In genomic region chr15:101772080-101772710, GRCm38 (mm10) we compare ENCODE assay signal across 8 mouse cellular contexts. TPM values are rescaled to one million over a fixed set of nuclear protein-coding genes. Genes with fewer than 3 reads are reported as not detected.
A peak's percentile ranks its signal among the peaks of the same experiment; 100 is the strongest.
DNase-seq lines count a peak whose midpoint lies in the region; ATAC-seq and TF ChIP-seq lines count a peak whose summit lies in the region.

No protein-coding gene starts in this region.

- peak; percentile 25; the same call in 1 of the 2 replicates for TF ChIP-seq CTCF in small intestine, adult 2 months (IDR thresholded peaks at IDR 0.05; ENCODE audit: extremely low read depth, insufficient read length, insufficient replicate concordance, low read depth, low read length)

- no peak for TF ChIP-seq POLR2A in small intestine, adult 2 months (IDR thresholded peaks at IDR 0.05; ENCODE audit: low read depth, low read length)

- DNase-seq in forebrain, embryonic 10.5 days (ENCODE audit: extremely low spot score, low spot score) = peak; percentile 15
- DNase-seq in midbrain, embryonic 10.5 days (ENCODE audit: low spot score) = peak; percentile 22
- peak; percentile 9 to 54 for DNase-seq in kidney, postnatal 36 days
- DNase-seq in spleen, adult 12 weeks (ENCODE audit: low spot score) = no peak

- no peak overlapping the region for H3K4me3 ChIP-seq in forebrain, embryonic 10.5 days
- no peak overlapping the region for H3K4me3 ChIP-seq in forebrain, embryonic 12.5 days (replicated peaks)
- no peak overlapping the region for H3K4me3 ChIP-seq in midbrain, embryonic 10.5 days
- no peak overlapping the region for H3K4me3 ChIP-seq in midbrain, embryonic 16.5 days (ENCODE audit: low read depth, low read length)
- no peak overlapping the region for H3K4me3 ChIP-seq in embryonic facial prominence, embryonic 12.5 days
- no peak overlapping the region for H3K4me3 ChIP-seq in small intestine, adult 2 months (ENCODE audit: low read depth, low read length)

- H3K36me3 ChIP-seq in forebrain, embryonic 10.5 days (replicated peaks) = no peaks in the 10 kb centered on the region
- H3K36me3 ChIP-seq in forebrain, embryonic 12.5 days (replicated peaks) = no peaks in the 10 kb centered on the region
- H3K36me3 ChIP-seq in midbrain, embryonic 10.5 days = no peaks in the 10 kb centered on the region
- H3K36me3 ChIP-seq in midbrain, embryonic 16.5 days (ENCODE audit: control insufficient read depth, insufficient read depth, low read length) = no peaks in the 10 kb centered on the region
- H3K36me3 ChIP-seq in embryonic facial prominence, embryonic 12.5 days = no peaks in the 10 kb centered on the region
- no peaks in the 10 kb centered on the region for H3K36me3 ChIP-seq in small intestine, adult 2 months (ENCODE audit: control insufficient read depth, insufficient read depth, low read length)

- H3K9me3 ChIP-seq in forebrain, embryonic 10.5 days = no peaks in the 10 kb centered on the region
- no peaks in the 10 kb centered on the region for H3K9me3 ChIP-seq in forebrain, embryonic 12.5 days
- no peaks in the 10 kb centered on the region for H3K9me3 ChIP-seq in midbrain, embryonic 10.5 days (replicated peaks)
- H3K9me3 ChIP-seq in midbrain, embryonic 16.5 days (replicated peaks; ENCODE audit: control insufficient read depth, low read length, poor library complexity, severe bottlenecking) = no peaks in the 10 kb centered on the region
- no peaks in the 10 kb centered on the region for H3K9me3 ChIP-seq in embryonic facial prominence, embryonic 12.5 days

- ATAC-seq in forebrain, embryonic 12.5 days (ENCODE audit: low FRiP score) = no peak
- ATAC-seq in midbrain, embryonic 16.5 days = no peak
- ATAC-seq in embryonic facial prominence, embryonic 12.5 days (ENCODE audit: insufficient number of reproducible peaks, insufficient read depth, low FRiP score, low TSS enrichment) = no peak

- H3K4me1 ChIP-seq in forebrain, embryonic 10.5 days = peaks cover 8% of the 10 kb centered on the region
- peaks cover 4% of the 10 kb centered on the region for H3K4me1 ChIP-seq in forebrain, embryonic 12.5 days
- peaks cover 5% of the 10 kb centered on the region for H3K4me1 ChIP-seq in midbrain, embryonic 10.5 days
- no peaks in the 10 kb centered on the region for H3K4me1 ChIP-seq in midbrain, embryonic 16.5 days (ENCODE audit: control insufficient read depth, insufficient read depth, low read length)
- H3K4me1 ChIP-seq in embryonic facial prominence, embryonic 12.5 days = no peaks in the 10 kb centered on the region
- no peaks in the 10 kb centered on the region for H3K4me1 ChIP-seq in small intestine, adult 2 months (ENCODE audit: control insufficient read depth, insufficient read depth, insufficient read length, low read length)

- no peak overlapping the region for H3K4me2 ChIP-seq in forebrain, embryonic 12.5 days
- H3K4me2 ChIP-seq in midbrain, embryonic 16.5 days (ENCODE audit: low read length) = no peak overlapping the region
- H3K4me2 ChIP-seq in embryonic facial prominence, embryonic 12.5 days (replicated peaks) = no peak overlapping the region

- no peaks in the 10 kb centered on the region for H3K27me3 ChIP-seq in forebrain, embryonic 10.5 days (ENCODE audit: poor library complexity, severe bottlenecking)
- peaks cover 4% of the 10 kb centered on the region; the same call in 1 of the 2 replicates for H3K27me3 ChIP-seq in forebrain, embryonic 12.5 days
- no peaks in the 10 kb centered on the region for H3K27me3 ChIP-seq in midbrain, embryonic 10.5 days (ENCODE audit: low read depth, poor library complexity, severe bottlenecking)
- no peaks in the 10 kb centered on the region for H3K27me3 ChIP-seq in midbrain, embryonic 16.5 days (ENCODE audit: control insufficient read depth, insufficient read depth, low read depth, low read length)
- no peaks in the 10 kb centered on the region for H3K27me3 ChIP-seq in embryonic facial prominence, embryonic 12.5 days
- H3K27me3 ChIP-seq in small intestine, adult 2 months (ENCODE audit: control insufficient read depth, insufficient read depth, low read length) = 0 out of 2 replicates have a peak, but pooled peaks cover 4% of the 10 kb centered on the region

- peak overlapping the region; percentile 72 for H3K27ac ChIP-seq in forebrain, embryonic 10.5 days
- H3K27ac ChIP-seq in forebrain, embryonic 12.5 days = no peak overlapping the region
- peak overlapping the region; percentile 72 for H3K27ac ChIP-seq in midbrain, embryonic 10.5 days (replicated peaks)
- H3K27ac ChIP-seq in midbrain, embryonic 16.5 days (ENCODE audit: low read length) = no peak overlapping the region
- 0 out of 2 replicates have a peak overlapping the region, but pooled peaks have one; percentile 4 for H3K27ac ChIP-seq in embryonic facial prominence, embryonic 12.5 days
- H3K27ac ChIP-seq in small intestine, adult 2 months (ENCODE audit: insufficient read depth, low read depth, low read length) = no peak overlapping the region

- no peak overlapping the region for H3K9ac ChIP-seq in forebrain, embryonic 12.5 days
- no peak overlapping the region for H3K9ac ChIP-seq in midbrain, embryonic 16.5 days (ENCODE audit: low read depth, low read length)
- no peak overlapping the region for H3K9ac ChIP-seq in embryonic facial prominence, embryonic 12.5 days

- 73% methylated on average over 5 of the region's 5 CpGs for WGBS in forebrain, embryonic 10.5 days
- WGBS in forebrain, embryonic 12.5 days = 78% methylated on average over 5 of the region's 5 CpGs
- WGBS in midbrain, embryonic 10.5 days = 77% methylated on average over 5 of the region's 5 CpGs
- 73% methylated on average over 5 of the region's 5 CpGs for WGBS in midbrain, embryonic 16.5 days
- WGBS in embryonic facial prominence, embryonic 12.5 days = 70% methylated on average over 5 of the region's 5 CpGs
- WGBS in small intestine, adult 2 months = 59% methylated on average over 5 of the region's 5 CpGs

RNA-seq across cellular contexts. Expression of gene Krt72, which starts 14.1 kb away (rescaled TPM):
- polyA plus RNA-seq in forebrain, embryonic 10.5 days (2016; fragmentation: Nextera tagmentation; extraction: Ambion mirVana) = not detected in 2 replicates
- not detected in 2 replicates for polyA plus RNA-seq in forebrain, embryonic 12.5 days (2016; fragmentation: Nextera tagmentation; extraction: Ambion mirVana)
- polyA plus RNA-seq in midbrain, embryonic 10.5 days (2016; fragmentation: Nextera tagmentation; extraction: Ambion mirVana) = not detected in 2 replicates
- not detected in 2 replicates for polyA plus RNA-seq in midbrain, embryonic 16.5 days (2015; fragmentation: Nextera tagmentation; extraction: Ambion mirVana)
- polyA plus RNA-seq in embryonic facial prominence, embryonic 12.5 days (2016; fragmentation: Nextera tagmentation; extraction: Ambion mirVana) = not detected in 2 replicates
- polyA plus RNA-seq in small intestine, adult 2 months (2012; rRNA removed) = not detected in 2 replicates

RNA-seq across cellular contexts. Expression of gene Krt71, which starts 29.3 kb away (rescaled TPM):
- polyA plus RNA-seq in forebrain, embryonic 10.5 days (2016; fragmentation: Nextera tagmentation; extraction: Ambion mirVana) = not detected in 2 replicates
- not detected in 2 replicates for polyA plus RNA-seq in forebrain, embryonic 12.5 days (2016; fragmentation: Nextera tagmentation; extraction: Ambion mirVana)
- polyA plus RNA-seq in midbrain, embryonic 10.5 days (2016; fragmentation: Nextera tagmentation; extraction: Ambion mirVana) = not detected in 2 replicates
- polyA plus RNA-seq in midbrain, embryonic 16.5 days (2015; fragmentation: Nextera tagmentation; extraction: Ambion mirVana) = 0.09 and 0.21 TPM in 2 replicates
- not detected in 2 replicates for polyA plus RNA-seq in embryonic facial prominence, embryonic 12.5 days (2016; fragmentation: Nextera tagmentation; extraction: Ambion mirVana)
- polyA plus RNA-seq in small intestine, adult 2 months (2012; rRNA removed) = not detected in 2 replicates

RNA-seq across cellular contexts. Expression of gene Krt73, which starts 30.0 kb away (rescaled TPM):
- polyA plus RNA-seq in forebrain, embryonic 10.5 days (2016; fragmentation: Nextera tagmentation; extraction: Ambion mirVana) = not detected in 2 replicates
- polyA plus RNA-seq in forebrain, embryonic 12.5 days (2016; fragmentation: Nextera tagmentation; extraction: Ambion mirVana) = 0.19 and 0.41 TPM in 2 replicates
- 0.07 TPM in 1 of 2 replicates, not detected in the other for polyA plus RNA-seq in midbrain, embryonic 10.5 days (2016; fragmentation: Nextera tagmentation; extraction: Ambion mirVana)
- polyA plus RNA-seq in midbrain, embryonic 16.5 days (2015; fragmentation: Nextera tagmentation; extraction: Ambion mirVana) = 0.31 and 0.43 TPM in 2 replicates
- 0.08 TPM in 1 of 2 replicates, not detected in the other for polyA plus RNA-seq in embryonic facial prominence, embryonic 12.5 days (2016; fragmentation: Nextera tagmentation; extraction: Ambion mirVana)
- polyA plus RNA-seq in small intestine, adult 2 months (2012; rRNA removed) = not detected in 2 replicates

RNA-seq across cellular contexts. Expression of gene Krt2, which starts 45.8 kb away (rescaled TPM):
- not detected in 2 replicates for polyA plus RNA-seq in forebrain, embryonic 10.5 days (2016; fragmentation: Nextera tagmentation; extraction: Ambion mirVana)
- not detected in 2 replicates for polyA plus RNA-seq in forebrain, embryonic 12.5 days (2016; fragmentation: Nextera tagmentation; extraction: Ambion mirVana)
- polyA plus RNA-seq in midbrain, embryonic 10.5 days (2016; fragmentation: Nextera tagmentation; extraction: Ambion mirVana) = not detected in 2 replicates
- polyA plus RNA-seq in midbrain, embryonic 16.5 days (2015; fragmentation: Nextera tagmentation; extraction: Ambion mirVana) = not detected in 2 replicates
- not detected in 2 replicates for polyA plus RNA-seq in embryonic facial prominence, embryonic 12.5 days (2016; fragmentation: Nextera tagmentation; extraction: Ambion mirVana)
- not detected in 2 replicates for polyA plus RNA-seq in small intestine, adult 2 months (2012; rRNA removed)

RNA-seq across cellular contexts. Expression of gene Krt5, which starts 59.5 kb away (rescaled TPM):
- 0.37 and 0.41 TPM in 2 replicates for polyA plus RNA-seq in forebrain, embryonic 10.5 days (2016; fragmentation: Nextera tagmentation; extraction: Ambion mirVana)
- polyA plus RNA-seq in forebrain, embryonic 12.5 days (2016; fragmentation: Nextera tagmentation; extraction: Ambion mirVana) = 3.7 and 6.3 TPM in 2 replicates
- 0.11 and 0.22 TPM in 2 replicates for polyA plus RNA-seq in midbrain, embryonic 10.5 days (2016; fragmentation: Nextera tagmentation; extraction: Ambion mirVana)
- 0.08 TPM in 1 of 2 replicates, not detected in the other for polyA plus RNA-seq in midbrain, embryonic 16.5 days (2015; fragmentation: Nextera tagmentation; extraction: Ambion mirVana)
- polyA plus RNA-seq in embryonic facial prominence, embryonic 12.5 days (2016; fragmentation: Nextera tagmentation; extraction: Ambion mirVana) = 73.2 and 80.6 TPM in 2 replicates
- polyA plus RNA-seq in small intestine, adult 2 months (2012; rRNA removed) = 0.15 and 0.43 TPM in 2 replicates

Comparison
In these comparisons a context has a peak if more than half of its experiments do, and no peak if none do; other contexts are left out.
1. H3K27ac ChIP-seq: peak in forebrain, embryonic 10.5 days (single experiment), midbrain, embryonic 10.5 days (single experiment) and embryonic facial prominence, embryonic 12.5 days (single experiment); none in forebrain, embryonic 12.5 days (single experiment), midbrain, embryonic 16.5 days (single experiment) and small intestine, adult 2 months (single experiment).